Mouse (Mus musculus) frontal cortex, postnatal 25 days (tissue): ENCODE measurements around the gene Specc1.
A peak's percentile ranks its signal among the peaks of the same experiment; 100 is the strongest.

Experiments
- DNase-seq, 2 experiments: peaks; one replicate each; pipeline ENCODE4 v3.0.0; 2022; ENCODE audit warnings: low spot score in 2 of 2

Gene Specc1

DNA sequence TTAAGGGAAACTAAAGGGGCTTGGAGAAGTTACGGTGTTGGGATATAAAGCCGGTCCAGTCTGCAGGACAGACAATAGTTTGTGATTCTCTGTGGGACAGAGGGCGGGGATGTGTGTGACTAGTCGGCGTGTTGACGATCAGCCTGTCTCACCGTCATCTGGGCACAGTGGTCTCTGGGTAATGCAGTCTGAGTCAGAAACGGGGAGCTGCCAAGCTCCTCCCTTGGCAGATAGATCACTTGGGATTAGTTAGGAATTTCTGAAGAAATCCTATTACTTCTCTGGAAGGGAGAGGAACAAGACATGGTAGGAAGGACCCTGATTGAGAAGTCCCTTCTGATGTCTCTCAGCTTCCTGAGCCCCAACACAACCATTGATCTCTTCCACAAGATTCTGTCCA lies 287.3 kb downstream of the Specc1 start:
- no peak for DNase-seq

DNA sequence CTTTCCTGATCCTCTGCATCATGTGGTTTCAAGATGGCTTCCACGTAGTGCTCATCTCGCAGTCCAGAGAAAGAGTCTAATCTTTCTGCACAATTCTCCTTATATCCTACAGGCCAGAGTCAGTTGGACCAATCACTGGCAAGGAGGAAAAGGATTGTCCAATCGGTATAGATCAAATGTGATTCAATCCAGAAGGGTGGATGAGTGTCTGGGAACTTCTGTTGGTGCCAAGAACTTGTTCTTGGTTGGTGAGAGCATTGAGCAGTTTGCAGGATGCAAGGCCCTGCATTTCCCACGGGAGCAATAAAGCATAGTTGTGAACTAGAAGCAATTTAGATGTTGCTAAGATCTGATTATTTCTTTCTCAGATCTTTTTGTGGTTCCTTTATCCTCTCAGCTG lies 287.9 kb downstream of the Specc1 start:
- DNase-seq: no peak

GRCm38 (mm10) chr11:62247759-62248400 lies 291.3 kb downstream of the Specc1 start:
- DNase-seq: no peak

DNA sequence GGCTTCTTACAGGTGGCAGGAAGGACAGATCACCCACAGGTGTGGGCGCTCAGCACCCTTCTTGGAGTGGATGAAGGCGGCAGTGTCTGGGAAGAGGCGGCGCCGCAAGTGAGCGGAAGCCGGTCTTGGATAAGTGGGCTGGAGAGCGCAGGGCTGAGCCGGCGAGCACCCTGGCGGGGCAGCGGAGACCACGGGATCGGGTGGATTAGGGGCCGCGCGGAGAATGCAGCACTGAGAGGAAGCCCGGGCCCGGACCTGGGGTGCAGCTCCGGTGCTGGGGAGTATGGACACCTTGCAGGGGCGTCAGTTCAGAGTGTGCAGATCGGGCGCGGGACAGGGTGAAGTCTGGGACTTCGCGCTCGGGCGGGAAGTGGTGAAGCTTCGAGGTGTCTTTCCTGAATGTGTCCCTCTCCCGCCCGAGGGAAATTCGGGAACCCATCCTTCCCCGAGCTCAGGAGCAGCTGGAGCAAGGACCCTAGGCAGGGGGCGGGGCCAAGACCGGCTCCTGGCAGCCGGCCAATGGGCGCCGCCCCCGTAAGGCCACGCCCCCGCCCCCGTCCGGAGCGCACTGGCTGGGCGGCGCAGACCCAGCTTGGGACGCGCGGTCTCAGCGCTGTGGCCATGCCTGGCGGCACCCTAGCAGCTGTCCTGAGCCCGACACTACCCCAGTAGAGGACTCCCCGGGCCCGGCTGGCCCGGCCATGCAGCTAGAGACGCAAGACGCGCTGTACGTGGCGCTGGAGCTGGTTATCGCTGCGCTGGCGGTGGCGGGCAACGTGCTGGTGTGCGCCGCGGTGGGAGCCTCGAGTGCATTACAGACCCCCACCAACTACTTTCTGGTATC lies 292.1 kb downstream of the Specc1 start, which contains the start of gene Adora2b:
Gene Adora2b (plus strand): TSS at position 584 of the 844 bp plus-strand sequence.
- peak; percentile 11 to 22 for DNase-seq

DNA sequence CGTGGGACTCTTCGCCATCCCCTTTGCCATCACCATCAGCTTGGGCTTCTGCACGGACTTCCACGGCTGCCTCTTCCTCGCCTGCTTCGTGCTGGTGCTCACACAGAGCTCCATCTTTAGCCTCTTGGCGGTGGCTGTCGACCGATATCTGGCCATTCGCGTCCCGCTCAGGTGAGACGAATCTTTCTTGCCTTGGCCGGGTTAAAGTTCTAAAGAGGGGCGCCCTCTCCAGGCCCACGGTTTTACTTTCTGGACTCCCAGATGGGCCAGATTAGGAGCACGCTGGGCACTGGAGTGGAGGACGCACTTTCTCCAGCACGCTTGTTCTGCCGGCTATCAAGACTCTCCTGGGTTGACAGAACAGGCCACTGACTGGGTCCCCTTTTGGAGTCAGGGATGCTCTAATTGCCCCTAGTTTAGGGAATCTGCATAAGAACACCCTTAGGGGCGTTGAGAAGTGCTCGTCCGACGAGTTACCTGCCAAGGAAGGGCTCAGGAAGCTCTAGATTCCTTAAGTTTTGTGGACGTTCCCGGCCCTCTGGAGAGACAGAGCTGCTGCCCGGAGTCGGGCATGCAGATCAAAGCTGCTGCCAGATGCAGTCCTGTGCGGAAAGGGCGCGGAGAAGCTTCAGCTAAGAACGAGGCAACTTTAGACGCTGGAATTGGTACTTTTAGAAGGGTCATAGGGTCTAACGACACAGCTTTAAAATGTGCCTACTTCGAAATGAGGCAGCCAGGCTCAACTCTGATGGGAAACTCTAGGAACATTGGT lies 292.9 kb downstream of the Specc1 start:
- peak in 1 of 2 experiments; percentile 9 for DNase-seq

DNA sequence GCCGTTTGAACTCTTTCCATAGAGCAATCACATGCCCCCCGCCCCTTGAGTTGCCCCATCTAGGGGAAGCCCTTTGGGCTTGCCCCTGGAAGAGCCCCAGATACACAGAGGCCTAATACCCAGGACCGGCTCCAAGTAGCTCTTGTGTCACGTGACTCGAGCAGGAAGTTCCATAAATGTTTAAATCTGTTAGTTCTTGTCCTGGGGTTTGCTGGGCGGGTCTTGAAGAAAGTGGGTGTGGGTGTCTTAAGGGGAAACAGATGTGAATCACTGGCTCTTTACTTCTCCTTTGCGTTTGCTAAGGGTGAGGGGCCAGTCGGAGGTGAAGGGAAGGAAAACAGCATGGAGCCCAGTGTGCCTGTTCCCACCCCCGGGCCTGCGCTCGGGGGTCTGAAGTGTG lies 294.5 kb downstream of the Specc1 start:
- DNase-seq: no peak

GRCm38 (mm10) chr11:62253380-62253779 lies 296.8 kb downstream of the Specc1 start:
- DNase-seq: no peak

DNA sequence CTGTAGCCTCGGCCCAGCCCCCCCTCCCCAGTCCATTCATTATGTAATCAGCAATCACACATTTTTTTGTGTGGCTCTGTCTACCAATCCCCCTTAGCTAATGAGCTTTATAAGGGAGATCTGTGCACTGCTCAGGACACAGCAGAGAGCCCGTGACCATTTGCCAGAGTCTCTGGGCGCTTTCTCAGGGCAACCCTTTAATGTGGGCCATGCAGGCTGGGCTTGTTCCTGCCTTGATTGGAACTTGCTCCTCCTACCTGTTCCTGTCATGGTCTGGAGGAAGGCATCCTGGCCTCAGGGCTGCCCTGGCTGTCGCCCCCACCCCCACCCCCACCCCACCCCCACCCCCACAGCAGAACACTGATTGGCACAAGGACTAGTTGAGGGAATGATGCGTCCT lies 302.7 kb downstream of the Specc1 start:
- DNase-seq: no peak

GRCm38 (mm10) chr11:62263599-62263998 lies 307.0 kb downstream of the Specc1 start:
- DNase-seq: no peak

GRCm38 (mm10) chr11:62264018-62264417 lies 307.5 kb downstream of the Specc1 start:
- no peak for DNase-seq

- no peak for DNase-seq
Measured at GRCm38 (mm10) chr11:62265642-62266041, 309.1 kb downstream of the Specc1 start.

GRCm38 (mm10) chr11:62266466-62267214 lies 310.1 kb downstream of the Specc1 start:
- DNase-seq: no peak

DNA sequence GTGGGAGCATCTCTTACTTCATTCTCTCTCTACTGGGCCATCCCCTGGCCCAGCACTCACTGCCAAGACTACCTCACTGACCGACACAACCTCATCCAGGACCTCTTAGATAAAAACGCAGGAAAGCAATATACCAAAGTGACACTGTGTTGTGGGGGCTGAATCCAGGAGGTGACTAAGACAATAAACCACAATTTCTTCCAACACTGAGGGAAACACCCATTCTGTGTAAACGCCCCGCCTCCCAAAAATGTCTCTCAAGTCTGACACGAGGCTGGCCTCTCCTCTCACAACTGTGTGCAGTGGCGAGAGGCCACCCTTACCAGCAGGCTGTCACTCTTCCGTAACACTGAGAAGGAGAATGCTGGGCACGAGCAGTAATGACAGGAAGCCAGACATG lies 311.8 kb downstream of the Specc1 start:
- no peak for DNase-seq

- no peak for DNase-seq
Measured at GRCm38 (mm10) chr11:62269097-62269496, 312.5 kb downstream of the Specc1 start.

DNA sequence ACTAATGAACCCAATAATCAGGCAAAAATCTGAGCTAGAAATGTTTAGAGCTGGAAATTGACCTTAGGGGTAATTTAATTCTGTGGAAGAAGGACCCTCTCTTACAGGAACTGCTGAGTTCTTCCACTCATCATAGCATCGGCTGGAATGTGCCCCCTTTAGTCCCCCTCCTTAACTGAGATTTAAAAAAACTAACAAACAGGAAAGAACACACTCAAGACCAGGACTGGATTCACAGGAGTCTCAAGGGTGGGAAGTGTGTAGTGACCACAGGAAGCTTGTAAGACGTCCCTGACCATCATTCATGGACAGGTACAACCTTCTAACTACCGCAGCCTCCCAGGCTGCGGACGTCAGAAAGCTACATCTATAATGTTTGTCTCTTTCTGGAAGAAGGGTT lies 314.3 kb downstream of the Specc1 start:
- no peak for DNase-seq
